Mouse (Mus musculus) forebrain, embryonic 13.5 days (tissue): ENCODE results near the gene Lysmd1. TPM values are rescaled to one million over a fixed set of nuclear protein-coding genes. Genes with fewer than 3 reads are reported as not detected.

Experiments
- ATAC-seq: fragments of 200-750 bp; cut with Nextera tagmentation; 2 replicates; pipeline ENCODE4 v1.8.0; 2017
- H3K27ac ChIP-seq: fragments of 300-500 bp; sonication (generic); 2 replicates; pipeline ENCODE4 v1.5.1; 2015; ENCODE audit warnings: inconsistent platforms, mild to moderate bottlenecking, moderate library complexity
- H3K27me3 ChIP-seq: fragments of 300-500 bp; sonication (generic); 2 replicates; pipeline ENCODE4 v1.6.1; 2015; ENCODE audit warnings: mild to moderate bottlenecking, inconsistent platforms
- H3K36me3 ChIP-seq: fragments of 300-500 bp; sonication (generic); 2 replicates; pipeline ENCODE4 v1.6.1; 2015; ENCODE audit warnings: mild to moderate bottlenecking, inconsistent platforms; ENCODE audit not compliant: poor library complexity, severe bottlenecking
- H3K4me1 ChIP-seq: fragments of 300-500 bp; sonication (generic); 2 replicates; pipeline ENCODE4 v1.6.1; 2015; ENCODE audit warnings: inconsistent platforms
- H3K4me2 ChIP-seq: fragments of 300-500 bp; sonication (generic); 2 replicates; pipeline ENCODE4 v1.6.1; 2015; ENCODE audit warnings: inconsistent platforms, mild to moderate bottlenecking, moderate library complexity
- H3K4me3 ChIP-seq: fragments of 300-500 bp; sonication (generic); 2 replicates; pipeline ENCODE4 v1.5.1; 2015; ENCODE audit warnings: mild to moderate bottlenecking, inconsistent platforms
- H3K9ac ChIP-seq: fragments of 300-500 bp; sonication (generic); 2 replicates; pipeline ENCODE4 v1.6.1; 2015; ENCODE audit warnings: mild to moderate bottlenecking, inconsistent platforms
- H3K9me3 ChIP-seq: fragments of 300-500 bp; sonication (generic); replicated peaks from 2 replicates; pipeline ENCODE4 v1.6.1; 2016; ENCODE audit warnings: inconsistent platforms
- WGBS: fragments of 180-500 bp; shearing (Covaris S2); methylation state at CpG from one replicate; pipeline ENCODE4 v1.1.7; 2015; 5-methylcytosine and 5-hydroxymethylcytosine counted together
- polyA plus RNA-seq: library from polyadenylated mRNA; unstranded; fragments of >200 nt; fragmentation: Nextera tagmentation; extraction: Ambion mirVana; gene quantifications from 2 replicates; pipeline ENCODE4 v1.2.1, GENCODE M21; 2015

Lysmd1 gene
- polyA plus RNA-seq, 1 experiment from 2014 or later: 29.6 TPM

- Histone ChIP-seq H3K9me3 (no peaks in the 10 kb centered on the region), H3K4me3 (no peak overlapping the region), H3K27ac (no peak overlapping the region), H3K4me2 (no peak overlapping the region), H3K27me3 (no peaks in the 10 kb centered on the region), H3K9ac (no peak overlapping the region), H3K4me1 (peaks cover 11% of the 10 kb centered on the region), H3K36me3 (peaks cover 18% of the 10 kb centered on the region)
- WGBS: 63% methylated on average over 18 of the region's 18 CpGs
- ATAC-seq: no peak
These were observed 6.4 kb downstream of the Lysmd1 start for GRCm38 (mm10) chr3:95140289-95140595.

GRCm38 (mm10) chr3:95140795-95141194, 6.9 kb downstream of the Lysmd1 start:
- 89% methylated on average over 6 of the region's 6 CpGs for WGBS
- Histone ChIP-seq H3K27me3 (no peaks in the 10 kb centered on the region), H3K4me1 (peaks cover 5% of the 10 kb centered on the region; the same call in 1 of the 2 replicates), H3K4me3 (no peak overlapping the region), H3K36me3 (peaks cover 18% of the 10 kb centered on the region), H3K27ac (no peak overlapping the region), H3K9ac (no peak overlapping the region), H3K4me2 (no peak overlapping the region), H3K9me3 (no peaks in the 10 kb centered on the region)
- ATAC-seq: no peak

- Histone ChIP-seq H3K4me1 (no peaks in the 10 kb centered on the region; the same call in 1 of the 2 replicates), H3K27ac (no peak overlapping the region), H3K9me3 (no peaks in the 10 kb centered on the region), H3K4me3 (no peak overlapping the region), H3K9ac (no peak overlapping the region), H3K36me3 (peaks cover 18% of the 10 kb centered on the region), H3K4me2 (no peak overlapping the region), H3K27me3 (no peaks in the 10 kb centered on the region)
- no peak for ATAC-seq
- 90% methylated on average over 9 of the region's 9 CpGs for WGBS
These were observed 7.6 kb downstream of the Lysmd1 start for GRCm38 (mm10) chr3:95141474-95141873.

- H3K36me3 ChIP-seq: peaks cover 18% of the 10 kb centered on the region
- H3K27me3 ChIP-seq: no peaks in the 10 kb centered on the region
- H3K4me1 ChIP-seq: no peaks in the 10 kb centered on the region
- no peak within 1 kb of the TSS for H3K27ac ChIP-seq
- no peak within 1 kb of the TSS for H3K9ac ChIP-seq
- no peak within 1 kb of the TSS for H3K4me3 ChIP-seq
- H3K9me3 ChIP-seq: no peaks in the 10 kb centered on the region
- 82% methylated on average over 10 of the region's 10 CpGs for WGBS
- ATAC-seq: peak; percentile 42; the same call in 1 of the 2 replicates
- H3K4me2 ChIP-seq: no peak within 1 kb of the TSS
These were observed 8.2 kb downstream of the Lysmd1 start, which contains the start of gene Tnfaip8l2 for GRCm38 (mm10) chr3:95141952-95142616. TSS of gene Tnfaip8l2 (minus strand) at chr3:95142360.

GRCm38 (mm10) chr3:95142617-95143011, 8.7 kb downstream of the Lysmd1 start:
- no peak overlapping the region for H3K9ac ChIP-seq
- H3K9me3 ChIP-seq: no peaks in the 10 kb centered on the region
- no peak overlapping the region for H3K4me2 ChIP-seq
- H3K4me1 ChIP-seq: no peaks in the 10 kb centered on the region
- H3K27me3 ChIP-seq: no peaks in the 10 kb centered on the region
- 8% methylated on average over 5 of the region's 5 CpGs for WGBS
- H3K27ac ChIP-seq: no peak overlapping the region
- H3K4me3 ChIP-seq: no peak overlapping the region
- ATAC-seq: peak; percentile 79
- peaks cover 18% of the 10 kb centered on the region for H3K36me3 ChIP-seq

GRCm38 (mm10) chr3:95147924-95148323, 14.0 kb downstream of the Lysmd1 start:
- Histone ChIP-seq H3K36me3 (no peaks in the 10 kb centered on the region), H3K27ac (no peak overlapping the region), H3K9ac (no peak overlapping the region), H3K4me2 (no peak overlapping the region), H3K4me1 (no peaks in the 10 kb centered on the region), H3K4me3 (no peak overlapping the region), H3K27me3 (peaks cover 9% of the 10 kb centered on the region; the same call in 1 of the 2 replicates), H3K9me3 (no peaks in the 10 kb centered on the region)
- WGBS: 65% methylated on average over 3 of the region's 3 CpGs
- no peak for ATAC-seq

GRCm38 (mm10) chr3:95153874-95154273, 20.0 kb downstream of the Lysmd1 start:
- Histone ChIP-seq H3K27ac (no peak overlapping the region), H3K4me1 (no peaks in the 10 kb centered on the region), H3K9me3 (no peaks in the 10 kb centered on the region), H3K4me3 (no peak overlapping the region), H3K9ac (no peak overlapping the region), H3K36me3 (no peaks in the 10 kb centered on the region), H3K4me2 (no peak overlapping the region), H3K27me3 (peaks cover 10% of the 10 kb centered on the region; the same call in 1 of the 2 replicates)
- 57% methylated on average over 4 of the region's 4 CpGs for WGBS
- no peak for ATAC-seq

GRCm38 (mm10) chr3:95159511-95159986, 25.7 kb downstream of the Lysmd1 start:
- Histone ChIP-seq H3K9ac (peak overlapping the region; percentile 89), H3K4me3 (peak overlapping the region; percentile 88), H3K36me3 (peaks cover 7% of the 10 kb centered on the region), H3K27me3 (0 out of 2 replicates have a peak, but pooled peaks cover 5% of the 10 kb centered on the region), H3K9me3 (no peaks in the 10 kb centered on the region), H3K4me1 (peaks cover 36% of the 10 kb centered on the region), H3K27ac (no peak overlapping the region), H3K4me2 (peak overlapping the region; percentile 70)
- WGBS: 19% methylated on average over 8 of the region's 8 CpGs
- ATAC-seq: no peak

- Histone ChIP-seq H3K9ac (peak within 1 kb of the TSS; percentile 89), H3K4me3 (peak within 1 kb of the TSS; percentile 88), H3K4me1 (peaks cover 38% of the 10 kb centered on the region), H3K4me2 (peak within 1 kb of the TSS; percentile 70), H3K27ac (peak within 1 kb of the TSS; percentile 70), H3K36me3 (peaks cover 14% of the 10 kb centered on the region), H3K27me3 (0 out of 2 replicates have a peak, but pooled peaks cover 5% of the 10 kb centered on the region), H3K9me3 (no peaks in the 10 kb centered on the region)
- ATAC-seq: peak; percentile 98
- under 1% methylated on average over 63 of the region's 66 CpGs for WGBS
These were observed 26.4 kb downstream of the Lysmd1 start, which contains the start of gene Sema6c for GRCm38 (mm10) chr3:95159987-95160963. TSS of gene Sema6c (plus strand) at chr3:95160457.

- peaks cover 22% of the 10 kb centered on the region for H3K36me3 ChIP-seq
- H3K27ac ChIP-seq: peak overlapping the region; percentile 70
- H3K4me2 ChIP-seq: peak overlapping the region; percentile 70
- peak overlapping the region; percentile 89 for H3K9ac ChIP-seq
- peak overlapping the region; percentile 88 for H3K4me3 ChIP-seq
- H3K27me3 ChIP-seq: 0 out of 2 replicates have a peak, but pooled peaks cover 5% of the 10 kb centered on the region
- WGBS: under 1% methylated on average over 29 of the region's 30 CpGs
- peaks cover 38% of the 10 kb centered on the region for H3K4me1 ChIP-seq
- H3K9me3 ChIP-seq: no peaks in the 10 kb centered on the region
- ATAC-seq: peak; percentile 14
These were observed 27.2 kb downstream of the Lysmd1 start for GRCm38 (mm10) chr3:95161041-95161551.

- peak overlapping the region; percentile 70 for H3K4me2 ChIP-seq
- H3K4me3 ChIP-seq: peak overlapping the region; percentile 88
- no peak for ATAC-seq
- H3K4me1 ChIP-seq: peaks cover 38% of the 10 kb centered on the region
- H3K27ac ChIP-seq: peak overlapping the region; percentile 70
- 0 out of 2 replicates have a peak, but pooled peaks cover 5% of the 10 kb centered on the region for H3K27me3 ChIP-seq
- WGBS: 3% methylated on average over 8 of the region's 9 CpGs
- H3K9me3 ChIP-seq: no peaks in the 10 kb centered on the region
- peaks cover 29% of the 10 kb centered on the region for H3K36me3 ChIP-seq
- peak overlapping the region; percentile 89 for H3K9ac ChIP-seq
These were observed 27.9 kb downstream of the Lysmd1 start for GRCm38 (mm10) chr3:95161618-95162344.
